Mouse (Mus musculus) intestine, embryonic 14.5 days (tissue): ENCODE measurements around the gene Slc30a3. TPM values are rescaled to one million over a fixed set of nuclear protein-coding genes. Genes with fewer than 3 reads are reported as not detected.

Source experiments
- polyA plus RNA-seq: library from polyadenylated mRNA; unstranded; fragments of >200 nt; fragmentation: Nextera tagmentation; extraction: Ambion mirVana; gene quantifications from 2 replicates; pipeline ENCODE4 v1.2.1, GENCODE M21; 2014

The Slc30a3 gene
- polyA plus RNA-seq, 1 experiment from 2014 or later: 0.20 TPM

Other genes starting within 250 kb of the Slc30a3 start
- 59.9 and 60.7 TPM in 2 replicates for gene Tmem214, start 240.2 kb downstream of the Slc30a3 start, polyA plus RNA-seq
- gene Agbl5, start 219.5 kb downstream of the Slc30a3 start, polyA plus RNA-seq: 25.4 and 26.4 TPM in 2 replicates
- 482 and 490 TPM in 2 replicates for gene Ost4, start 200.4 kb downstream of the Slc30a3 start, polyA plus RNA-seq
- gene Emilin1, start 194.8 kb downstream of the Slc30a3 start, polyA plus RNA-seq: 187 and 209 TPM in 2 replicates
- 21.6 and 21.9 TPM in 2 replicates for gene Khk, start 186.8 kb downstream of the Slc30a3 start, polyA plus RNA-seq
- 10.3 and 14.2 TPM in 2 replicates for gene Cgref1, start 162.6 kb downstream of the Slc30a3 start, polyA plus RNA-seq
- gene Preb, start 147.9 kb downstream of the Slc30a3 start, polyA plus RNA-seq: 110 and 119 TPM in 2 replicates
- 0.42 and 0.68 TPM in 2 replicates for gene Tcf23, start 139.6 kb downstream of the Slc30a3 start, polyA plus RNA-seq
- gene Atraid, start 59.9 kb downstream of the Slc30a3 start, polyA plus RNA-seq: 170 and 178 TPM in 2 replicates
- gene Slc5a6, start 59.3 kb downstream of the Slc30a3 start, polyA plus RNA-seq: 12.2 and 12.3 TPM in 2 replicates
- gene Cad, start 53.5 kb downstream of the Slc30a3 start, polyA plus RNA-seq: 31.2 and 32.4 TPM in 2 replicates
- not detected in 2 replicates for gene Dnajc5g, start 2.0 kb downstream of the Slc30a3 start, polyA plus RNA-seq
- gene Trim54, start 8.5 kb upstream of the Slc30a3 start, polyA plus RNA-seq: not detected in 2 replicates
- not detected in 2 replicates for gene Ucn, start 30.6 kb upstream of the Slc30a3 start, polyA plus RNA-seq
- 62.2 and 72.5 TPM in 2 replicates for gene Mpv17, start 46.0 kb upstream of the Slc30a3 start, polyA plus RNA-seq
- 1.3 TPM in 2 replicates for gene Gm29609, start 71.7 kb upstream of the Slc30a3 start, polyA plus RNA-seq
- gene Gtf3c2, start 71.9 kb upstream of the Slc30a3 start, polyA plus RNA-seq: 70.3 and 74.9 TPM in 2 replicates
- 127 and 134 TPM in 2 replicates for gene Snx17, start 85.0 kb upstream of the Slc30a3 start, polyA plus RNA-seq
- 63.6 and 65.0 TPM in 2 replicates for gene Eif2b4, start 85.2 kb upstream of the Slc30a3 start, polyA plus RNA-seq
- gene Zfp513, start 94.1 kb upstream of the Slc30a3 start, polyA plus RNA-seq: 5.1 and 5.2 TPM in 2 replicates
- 139 and 145 TPM in 2 replicates for gene Ppm1g, start 112.5 kb upstream of the Slc30a3 start, polyA plus RNA-seq
- 138 and 158 TPM in 2 replicates for gene Nrbp1, start 132.6 kb upstream of the Slc30a3 start, polyA plus RNA-seq
- 0.48 and 0.60 TPM in 2 replicates for gene Gm9970, start 133.0 kb upstream of the Slc30a3 start, polyA plus RNA-seq
- 59.4 and 71.9 TPM in 2 replicates for gene Krtcap3, start 143.5 kb upstream of the Slc30a3 start, polyA plus RNA-seq
- 29.5 and 30.6 TPM in 2 replicates for gene Ift172, start 182.9 kb upstream of the Slc30a3 start, polyA plus RNA-seq
- gene Fndc4, start 187.8 kb upstream of the Slc30a3 start, polyA plus RNA-seq: 39.9 and 41.9 TPM in 2 replicates
- 0.42 and 0.60 TPM in 2 replicates for gene Gckr, start 189.2 kb upstream of the Slc30a3 start, polyA plus RNA-seq